Mouse (Mus musculus) MEL (cell line): ENCODE data around the gene Mrps35. TPM values are rescaled to one million over a fixed set of nuclear protein-coding genes. Genes with fewer than 3 reads are reported as not detected.

Experiments
- DNase-seq: peaks from one replicate; pipeline ENCODE4 v3.0.0; 2011; ENCODE audit warnings: low read depth, low spot score
- H3K27ac ChIP-seq: 2 replicates; pipeline ENCODE4 v1.5.1; 2012; ENCODE audit warnings: low read depth, mild to moderate bottlenecking, control low read depth, low read length, moderate library complexity; ENCODE audit not compliant: control insufficient read depth
- H3K27me3 ChIP-seq, 2 experiments: fragments of 150-350 bp in 1 of 2; sonication (generic) in 1 of 2; 2 replicates each; pipeline ENCODE4 v1.6.1; 2012; ENCODE audit warnings: low read length in 2 of 2, mild to moderate bottlenecking in 2 of 2, improper control_type of control experiment in 1 of 2, moderate library complexity in 1 of 2; ENCODE audit not compliant: insufficient read depth in 2 of 2, control insufficient read depth in 1 of 2
- H3K36me3 ChIP-seq, 2 experiments: 2 replicates each; pipeline ENCODE4 v1.6.1; 2012 to 2014; ENCODE audit warnings: low read length in 2 of 2, improper control_type of control experiment in 1 of 2, inconsistent platforms in 1 of 2, mild to moderate bottlenecking in 1 of 2; ENCODE audit not compliant: insufficient read depth in 2 of 2, control insufficient read depth in 1 of 2
- H3K4me1 ChIP-seq, 2 experiments: fragments of 150-350 bp in 1 of 2; sonication (generic) in 1 of 2; 2 replicates each; pipeline ENCODE4 v1.6.1; 2012; ENCODE audit warnings: low read length in 2 of 2, improper control_type of control experiment in 1 of 2, mild to moderate bottlenecking in 1 of 2; ENCODE audit not compliant: insufficient read depth in 2 of 2, control insufficient read depth in 1 of 2
- H3K4me3 ChIP-seq, 2 experiments: fragments of 150-350 bp in 1 of 2; sonication (generic) in 1 of 2; 2 replicates each; pipeline ENCODE4 v1.5.1; 2012; ENCODE audit warnings: low read depth in 2 of 2, low read length in 2 of 2, mild to moderate bottlenecking in 2 of 2, moderate library complexity in 2 of 2, control low read depth in 1 of 2, improper control_type of control experiment in 1 of 2; ENCODE audit not compliant: control insufficient read depth in 1 of 2, insufficient read depth in 1 of 2
- H3K79me2 ChIP-seq: 2 replicates; pipeline ENCODE4 v1.6.1; 2012; ENCODE audit warnings: mild to moderate bottlenecking, low read length, moderate library complexity; ENCODE audit not compliant: control insufficient read depth, poor library complexity, insufficient read depth
- H3K9ac ChIP-seq: 2 replicates; pipeline ENCODE4 v1.6.1; 2012; ENCODE audit warnings: low read depth, mild to moderate bottlenecking, control low read depth, low read length, moderate library complexity; ENCODE audit not compliant: control insufficient read depth, poor library complexity, severe bottlenecking
- H3K9me3 ChIP-seq: fragments of 150-350 bp; sonication (generic); replicated peaks from 2 replicates; pipeline ENCODE4 v1.6.1; 2012; ENCODE audit warnings: mild to moderate bottlenecking, low read length, improper control_type of control experiment, moderate library complexity; ENCODE audit not compliant: insufficient read depth
- CHD2 ChIP-seq: IDR thresholded peaks from 2 replicates; pipeline ENCODE4 v1.6.1; 2011; ENCODE audit warnings: low read length, improper control_type of control experiment
- E2F4 ChIP-seq: IDR thresholded peaks from 2 replicates; pipeline ENCODE4 v1.6.1; 2011; ENCODE audit warnings: low read depth, low read length, improper control_type of control experiment, borderline replicate concordance
- EP300 ChIP-seq, 2 experiments: IDR thresholded peaks; 2 replicates each; pipeline ENCODE4 v1.6.1; 2011; ENCODE audit warnings: improper control_type of control experiment in 2 of 2, low read length in 2 of 2, low read depth in 1 of 2, mild to moderate bottlenecking in 1 of 2
- ETS1 ChIP-seq: IDR thresholded peaks from 2 replicates; pipeline ENCODE4 v1.6.1; 2012; ENCODE audit warnings: low read depth, mild to moderate bottlenecking, inconsistent platforms, low read length, improper control_type of control experiment, moderate library complexity
- GABPA ChIP-seq: IDR thresholded peaks from 2 replicates; pipeline ENCODE4 v1.6.1; 2012; ENCODE audit warnings: low read depth, mild to moderate bottlenecking, inconsistent platforms, low read length, improper control_type of control experiment, moderate library complexity
- JUND ChIP-seq: IDR thresholded peaks from 2 replicates; pipeline ENCODE4 v1.6.1; 2011; ENCODE audit warnings: low read depth, mild to moderate bottlenecking, improper control_type of control experiment, low read length
- KAT2A ChIP-seq: conservative IDR thresholded peaks from 2 replicates; pipeline ENCODE4 v1.6.1; 2012; ENCODE audit warnings: low read depth, low read length, improper control_type of control experiment, inconsistent platforms
- MAX ChIP-seq: IDR thresholded peaks from 2 replicates; pipeline ENCODE4 v1.6.1; 2011; ENCODE audit warnings: low read length, improper control_type of control experiment
- MAZ ChIP-seq: IDR thresholded peaks from 2 replicates; pipeline ENCODE4 v1.6.1; 2012; ENCODE audit warnings: low read depth, mild to moderate bottlenecking, inconsistent platforms, low read length, improper control_type of control experiment
- MEF2A ChIP-seq: IDR thresholded peaks from 2 replicates; pipeline ENCODE4 v1.6.1; 2014; ENCODE audit warnings: low read depth, mild to moderate bottlenecking, inconsistent platforms, low read length, improper control_type of control experiment; ENCODE audit not compliant: poor library complexity, insufficient replicate concordance, severe bottlenecking; ENCODE audit errors: extremely low read depth
- MXI1 ChIP-seq: IDR thresholded peaks from 2 replicates; pipeline ENCODE4 v1.6.1; 2011; ENCODE audit warnings: mild to moderate bottlenecking, low read depth, low read length, improper control_type of control experiment
- MYC ChIP-seq: IDR thresholded peaks from 2 replicates; pipeline ENCODE4 v1.6.1; 2011; ENCODE audit warnings: low read depth, mild to moderate bottlenecking, low read length, improper control_type of control experiment, moderate library complexity
- NRF1 ChIP-seq: IDR thresholded peaks from 2 replicates; pipeline ENCODE4 v1.6.1; 2014; ENCODE audit warnings: low read depth, mild to moderate bottlenecking, inconsistent platforms, low read length, improper control_type of control experiment, moderate library complexity; ENCODE audit not compliant: poor library complexity, insufficient read depth, severe bottlenecking
- POLR2A ChIP-seq, 2 experiments: IDR thresholded peaks; 2 replicates each; pipeline ENCODE4 v1.6.1; 2011 to 2012; ENCODE audit warnings: low read length in 2 of 2, mild to moderate bottlenecking in 2 of 2, control low read depth in 1 of 2, improper control_type of control experiment in 1 of 2, low read depth in 1 of 2, moderate library complexity in 1 of 2; ENCODE audit not compliant: control insufficient read depth in 1 of 2, insufficient read depth in 1 of 2, poor library complexity in 1 of 2
- POLR2AphosphoS2 ChIP-seq: IDR thresholded peaks from 2 replicates; pipeline ENCODE4 v1.6.1; 2011; ENCODE audit warnings: low read length, improper control_type of control experiment
- RAD21 ChIP-seq: IDR thresholded peaks from 2 replicates; pipeline ENCODE4 v1.6.1; 2011; ENCODE audit warnings: mild to moderate bottlenecking, low read depth, low read length, improper control_type of control experiment
- RCOR1 ChIP-seq: IDR thresholded peaks from 2 replicates; pipeline ENCODE4 v1.6.1; 2012; ENCODE audit warnings: low read depth, mild to moderate bottlenecking, inconsistent platforms, low read length, improper control_type of control experiment
- SIN3A ChIP-seq: IDR thresholded peaks from 2 replicates; pipeline ENCODE4 v1.6.1; 2012; ENCODE audit warnings: low read length, improper control_type of control experiment, inconsistent platforms
- TAL1 ChIP-seq: IDR thresholded peaks from 2 replicates; pipeline ENCODE4 v1.6.1; 2012; ENCODE audit warnings: mild to moderate bottlenecking, inconsistent platforms, low read length, moderate library complexity, mixed read lengths
- TCF12 ChIP-seq: IDR thresholded peaks from 2 replicates; pipeline ENCODE4 v1.6.1; 2014; ENCODE audit warnings: low read depth, mild to moderate bottlenecking, inconsistent platforms, low read length, improper control_type of control experiment, moderate library complexity
- USF1 ChIP-seq: IDR thresholded peaks from 2 replicates; pipeline ENCODE4 v1.6.1; 2014; ENCODE audit warnings: low read depth, mild to moderate bottlenecking, inconsistent platforms, low read length, improper control_type of control experiment, moderate library complexity
- ZMIZ1 ChIP-seq: IDR thresholded peaks from 2 replicates; pipeline ENCODE4 v1.6.1; 2012; ENCODE audit warnings: low read depth, mild to moderate bottlenecking, inconsistent platforms, low read length, improper control_type of control experiment, moderate library complexity
- ZNF384 ChIP-seq: IDR thresholded peaks from 2 replicates; pipeline ENCODE4 v1.6.1; 2012; ENCODE audit warnings: low read depth, mild to moderate bottlenecking, inconsistent platforms, low read length, improper control_type of control experiment
- polyA plus RNA-seq, 2 experiments: library from polyadenylated mRNA; stranded (reverse) in 1 of 2; unstranded in 1 of 2; fragments of >175 nt in 1 of 2; fragments of >200 nt in 1 of 2; gene quantifications; 2 replicates each; pipeline versions ENCODE4 v1.2.1 to v1.2.4; 2012; ENCODE audit warnings: low replicate concordance in 2 of 2, low read depth in 1 of 2; ENCODE audit not compliant: insufficient read length in 2 of 2, insufficient read depth in 1 of 2, missing spikeins in 1 of 2
- total RNA-seq: library from RNA; depleted of rRNA; stranded (reverse); fragments of 300-350 nt; gene quantifications from 2 replicates; pipeline ENCODE4 v1.2.3, GENCODE M21; 2012

Mrps35 gene
- total and polyA plus RNA-seq, 3 experiments: 99.0 to 148 TPM; not detected in 1

DNA sequence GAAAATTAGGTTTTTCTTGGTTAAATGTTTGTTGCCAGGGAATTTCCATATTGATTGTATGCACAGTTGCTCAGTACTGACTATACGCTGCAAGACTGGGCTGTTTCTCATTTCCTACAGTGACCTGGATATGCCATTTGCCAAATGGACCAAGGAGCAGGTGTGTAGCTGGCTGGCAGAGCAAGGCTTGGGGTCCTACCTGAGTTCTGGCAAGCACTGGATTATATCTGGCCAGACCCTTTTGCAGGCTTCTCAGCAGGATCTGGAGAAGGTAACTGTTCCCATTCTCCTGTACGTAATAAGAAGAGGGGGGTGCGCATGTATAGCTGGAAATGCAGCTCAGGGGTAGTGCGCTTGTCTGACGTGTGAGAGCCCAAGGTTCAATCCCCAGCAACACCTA, 21.4 kb upstream of the Mrps35 start:
- Histone ChIP-seq H3K9ac (no peak overlapping the region), H3K27me3 (no peaks in the 10 kb centered on the region), H3K79me2 (no peaks in the 10 kb centered on the region), H3K27ac (no peak overlapping the region), H3K4me3 (no peak overlapping the region), H3K4me1 (peaks cover 2 to 7% of the 10 kb centered on the region in 2 experiments; a peak in 3 of 4 replicates), H3K36me3 (no peaks in the 10 kb centered on the region; a peak in 1 of 4 replicates), H3K9me3 (no peaks in the 10 kb centered on the region)
- TF ChIP-seq RCOR1 (no peak), MAX (no peak), GABPA (no peak), POLR2AphosphoS2 (no peak), MXI1 (no peak), CHD2 (no peak), EP300 (IDR thresholded peaks at IDR 0.05; ENCODE audit: low read depth in 1 of 2, low read length in 2 of 2) (no peak), SIN3A (no peak), MYC (no peak), ZMIZ1 (no peak)
- no peak for DNase-seq

DNA sequence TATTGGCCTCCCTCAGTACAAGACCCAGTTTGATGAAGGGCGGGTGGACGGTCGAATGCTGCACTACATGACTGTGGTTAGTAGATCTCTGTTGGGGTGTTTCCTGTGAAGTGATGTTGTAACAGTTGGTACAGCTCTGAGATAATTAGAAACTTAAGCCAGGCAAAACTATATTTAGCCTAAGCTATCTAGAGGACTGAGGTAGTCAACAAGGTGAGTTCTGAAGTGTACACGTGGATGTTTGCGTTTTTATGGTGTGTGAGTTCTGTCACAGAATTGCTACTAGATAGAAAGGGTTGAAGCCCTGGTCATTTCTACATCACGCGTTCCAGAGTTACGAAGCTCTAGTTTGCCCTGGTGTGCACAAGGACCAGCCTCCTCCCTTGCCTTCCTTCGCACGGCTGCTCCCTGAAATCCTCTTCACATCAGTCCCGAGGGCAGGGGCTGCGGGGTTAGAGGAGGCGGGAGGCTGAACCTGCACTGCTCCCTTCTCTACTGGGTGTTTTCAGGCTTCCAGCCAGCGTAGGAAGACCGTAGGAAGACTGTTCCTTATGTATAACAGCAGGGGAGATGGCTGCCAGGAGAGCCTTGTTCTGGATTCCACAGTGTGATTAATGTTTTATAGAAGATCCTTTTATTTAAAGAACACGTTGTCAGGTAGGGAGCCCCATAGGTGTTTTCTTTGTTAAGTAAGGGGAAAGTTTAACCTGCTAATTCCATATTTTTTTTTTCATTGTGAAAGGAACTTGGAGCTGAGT, 20.0 kb upstream of the Mrps35 start:
- Histone ChIP-seq H3K36me3 (no peaks in the 10 kb centered on the region; a peak in 1 of 4 replicates), H3K79me2 (no peaks in the 10 kb centered on the region)

More for the DNA sequence above, 20.0 kb upstream of the Mrps35 start:
- TF ChIP-seq E2F4 (no peak), MEF2A (no peak), POLR2A (IDR thresholded peaks at IDR 0.05; ENCODE audit: control insufficient read depth in 1 of 2, insufficient read depth in 1 of 2, low read depth in 1 of 2, low read length in 2 of 2, poor library complexity in 1 of 2) (no peak), TCF12 (no peak), KAT2A (no peak), TAL1 (no peak), USF1 (no peak), MAX (no peak), ZNF384 (no peak), RAD21 (no peak), JUND (no peak), EP300 (IDR thresholded peaks at IDR 0.05; ENCODE audit: low read depth in 1 of 2, low read length in 2 of 2) (no peak), NRF1 (no peak), MAZ (no peak), ETS1 (no peak), ZMIZ1 (no peak)
- no peak overlapping the region for H3K27ac ChIP-seq
- H3K4me3 ChIP-seq: no peak overlapping the region
- DNase-seq: no peak
- peaks cover 2 to 7% of the 10 kb centered on the region in 2 experiments; a peak in 3 of 4 replicates for H3K4me1 ChIP-seq
- no peak overlapping the region for H3K9ac ChIP-seq
- H3K9me3 ChIP-seq: no peaks in the 10 kb centered on the region
- H3K27me3 ChIP-seq: no peaks in the 10 kb centered on the region
